Mouse (Mus musculus): ENCODE data around the gene Chst15.

Gene Chst15

DNA sequence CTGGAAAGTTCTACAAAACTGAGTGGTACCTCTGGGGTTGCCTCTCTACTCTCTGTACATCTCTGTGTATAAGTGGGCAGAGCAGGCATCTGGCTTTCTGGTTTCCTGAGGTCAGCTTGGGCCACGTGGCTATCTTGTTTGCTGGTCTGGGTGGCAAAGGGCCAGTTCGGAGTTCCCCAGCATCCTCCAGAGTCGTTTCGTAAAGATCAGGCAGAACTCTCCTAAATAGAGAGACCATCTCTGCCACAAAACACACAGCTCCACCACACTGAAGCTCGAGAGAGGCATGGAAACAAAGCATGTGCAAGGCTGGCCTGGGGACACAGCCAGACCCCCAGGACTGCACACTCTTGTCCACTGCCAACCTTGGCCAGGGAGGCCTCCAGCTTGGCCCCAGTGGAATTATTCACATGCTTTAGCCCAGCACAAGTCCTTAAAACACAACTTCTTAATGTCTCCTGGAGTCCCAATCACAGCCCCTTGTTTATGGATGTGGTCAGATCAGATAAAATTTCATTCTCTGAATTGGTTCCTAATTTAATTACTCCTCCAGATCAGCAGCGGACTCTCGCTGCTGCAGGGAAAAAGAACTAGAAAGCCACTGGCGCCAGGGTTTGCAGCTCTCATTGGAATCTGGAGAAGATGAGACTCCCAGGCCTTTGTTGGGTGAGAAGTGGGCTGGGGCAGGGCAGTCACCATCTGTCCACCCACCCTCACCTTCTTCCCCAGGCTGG lies 14.4 kb downstream of the Chst15 start:
- no peak for DNase-seq (ENCODE audit: extremely low spot score, low spot score)

DNA sequence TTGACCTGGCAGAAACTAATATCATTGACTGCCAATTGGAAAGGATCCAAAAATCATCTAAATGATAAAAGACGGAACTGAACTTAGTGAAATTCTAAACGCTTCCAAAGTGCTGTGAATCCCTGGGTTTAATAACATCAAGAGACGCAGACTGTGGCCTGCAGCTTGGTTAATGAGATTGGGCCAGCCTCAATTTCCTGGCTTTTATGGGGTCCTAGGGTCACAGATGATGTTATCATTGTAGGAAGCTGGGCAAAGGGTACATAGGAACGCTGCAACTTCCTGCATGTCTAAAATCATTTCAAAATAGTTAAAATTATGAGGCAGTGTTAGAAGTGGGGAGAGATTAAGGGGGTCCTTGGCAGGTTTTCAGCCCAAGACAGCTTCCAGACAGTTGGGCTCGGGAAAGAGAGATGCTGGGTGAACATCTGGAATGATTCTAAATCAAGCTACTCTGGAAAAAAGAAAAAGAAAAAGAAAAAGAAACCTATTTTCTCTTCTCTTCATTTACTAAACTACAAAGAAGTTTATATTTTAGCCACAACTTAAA lies 17.3 kb downstream of the Chst15 start:
- no peak for DNase-seq (ENCODE audit: extremely low spot score, low spot score)

DNA sequence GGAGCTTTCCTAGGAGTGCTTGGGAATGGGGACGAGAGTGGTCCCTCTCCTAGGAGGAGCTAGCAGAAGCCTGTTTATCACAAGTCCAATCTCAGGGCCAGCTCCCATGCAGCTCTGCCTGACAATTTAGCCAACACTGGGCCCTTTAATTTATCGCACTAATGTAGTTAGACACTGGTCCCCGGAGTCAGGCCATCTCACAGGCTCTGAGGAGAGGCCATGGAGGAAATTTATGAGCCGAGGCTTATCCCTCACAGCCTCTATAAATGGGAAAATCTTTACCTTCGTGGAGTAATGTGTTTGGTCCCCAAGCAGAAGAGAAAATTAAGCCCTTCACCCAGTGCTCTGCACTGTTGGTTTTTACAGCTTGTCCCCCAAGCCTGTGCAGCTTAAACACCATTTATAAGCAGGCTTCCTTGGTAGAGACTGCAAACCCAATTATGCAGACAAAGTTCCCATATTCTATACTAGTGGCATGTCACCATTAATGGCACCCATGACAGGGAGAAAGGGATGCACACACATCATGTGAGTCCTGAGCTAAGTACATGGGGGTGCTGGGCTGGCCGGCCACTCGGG lies 18.5 kb downstream of the Chst15 start:
- DNase-seq (ENCODE audit: extremely low spot score, low spot score), result no peak

DNA sequence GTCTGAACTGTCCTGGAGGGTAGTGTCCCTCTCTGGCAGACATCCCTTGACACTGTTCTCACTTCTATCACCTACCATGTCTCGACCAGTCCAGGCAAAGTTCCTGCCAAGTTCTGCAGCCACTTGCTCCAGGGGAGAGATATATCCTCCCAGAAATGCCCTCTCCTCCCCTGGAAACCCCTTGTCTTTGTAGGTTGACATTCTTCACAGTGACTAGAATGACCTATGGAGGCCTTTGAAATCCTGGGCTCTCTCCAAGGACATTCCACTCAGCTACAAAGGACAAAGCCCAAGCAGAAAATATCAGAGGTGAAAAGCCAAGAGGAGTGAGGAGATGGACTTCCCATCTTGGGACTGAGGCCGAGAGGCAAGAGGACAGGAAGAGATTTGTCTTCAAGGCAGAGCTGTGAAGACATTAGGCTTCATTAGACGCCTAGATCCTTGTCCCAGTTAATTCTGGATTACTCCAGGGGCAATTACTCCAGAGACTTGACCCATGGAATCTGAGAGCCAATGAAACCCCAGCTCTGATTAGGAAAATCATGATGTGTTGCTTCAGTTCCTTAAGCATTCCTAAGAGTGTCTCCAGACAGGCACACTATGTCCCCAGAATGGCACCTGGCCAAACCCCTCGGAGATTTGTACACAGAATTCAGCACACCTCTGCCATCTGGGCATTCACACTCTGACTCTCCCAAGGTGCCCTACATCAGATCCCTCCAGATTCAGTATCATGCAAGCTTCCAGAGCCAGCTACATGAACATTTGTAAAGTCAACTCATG lies 20.2 kb downstream of the Chst15 start:
- DNase-seq (ENCODE audit: extremely low spot score, low spot score), result no peak

DNA sequence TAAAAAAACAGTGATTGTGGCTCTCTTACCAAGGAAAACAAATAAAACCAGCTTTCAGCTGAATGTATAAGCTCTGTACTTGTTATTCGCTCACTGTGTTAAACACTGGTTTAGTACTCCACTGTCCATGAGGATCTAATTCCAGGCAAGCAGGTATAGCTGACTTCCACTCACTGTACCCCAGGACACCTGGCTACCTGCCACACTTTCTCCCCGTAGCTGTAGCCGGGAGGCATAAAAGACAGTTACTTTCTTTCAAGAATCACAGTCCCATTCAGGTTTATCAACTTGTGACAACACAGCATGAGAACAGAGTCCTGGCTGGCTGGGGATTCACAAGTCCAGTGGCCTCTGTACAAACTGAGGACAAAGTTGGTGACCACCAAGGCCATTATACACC lies 20.9 kb downstream of the Chst15 start:
- DNase-seq (ENCODE audit: extremely low spot score, low spot score), result no peak

DNA sequence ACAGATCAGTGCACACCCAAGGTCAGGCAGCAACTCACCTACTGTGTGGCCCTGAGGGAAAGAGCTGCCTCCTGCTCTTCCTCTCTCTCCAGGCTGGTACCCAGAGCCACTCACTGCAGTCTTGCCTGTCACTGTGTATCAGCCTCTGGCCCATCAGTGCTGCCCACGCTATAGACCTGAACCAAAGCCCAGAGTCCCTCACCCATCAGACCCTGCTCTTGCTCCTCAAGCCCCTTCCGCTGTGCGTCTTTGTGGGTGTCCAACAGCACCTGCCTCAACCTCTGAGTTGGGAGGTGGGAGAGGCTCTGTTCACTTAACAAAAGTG lies 29.7 kb downstream of the Chst15 start:
- DNase-seq (ENCODE audit: extremely low spot score, low spot score), result no peak

DNA sequence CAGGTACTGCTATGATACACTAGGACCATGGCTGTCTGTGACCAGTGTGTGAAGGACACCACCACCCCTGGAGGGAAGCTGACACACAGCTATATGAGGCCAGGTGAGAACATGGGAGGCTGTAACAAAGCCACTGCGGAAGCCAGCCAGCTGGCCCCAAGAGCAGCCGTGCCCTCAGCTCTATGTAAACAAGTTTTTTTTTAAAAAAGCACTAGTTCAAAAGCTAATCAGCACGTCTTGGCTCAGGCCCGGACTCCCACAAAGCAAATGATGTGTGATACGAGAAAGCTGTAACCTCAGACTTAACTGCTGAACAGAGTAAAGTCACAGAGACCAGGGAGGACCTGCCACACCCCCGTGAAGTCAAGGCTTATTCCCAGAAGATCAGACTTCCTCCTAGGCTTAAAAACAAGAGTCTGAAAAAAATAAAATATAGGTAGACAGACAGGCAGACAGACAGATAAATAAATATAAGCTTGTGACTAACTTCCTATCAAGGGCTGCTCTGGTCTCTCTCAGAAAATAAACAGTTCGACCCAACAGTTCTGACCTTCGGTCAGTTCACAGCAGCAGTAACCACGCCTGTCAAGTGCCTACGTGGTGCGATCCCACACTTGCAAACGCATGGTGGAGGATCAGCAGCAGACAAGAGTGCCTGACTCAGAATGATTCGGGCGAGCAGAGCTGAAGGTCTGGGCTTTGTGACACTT lies 30.2 kb downstream of the Chst15 start:
- DNase-seq (ENCODE audit: extremely low spot score, low spot score), result no peak

DNA sequence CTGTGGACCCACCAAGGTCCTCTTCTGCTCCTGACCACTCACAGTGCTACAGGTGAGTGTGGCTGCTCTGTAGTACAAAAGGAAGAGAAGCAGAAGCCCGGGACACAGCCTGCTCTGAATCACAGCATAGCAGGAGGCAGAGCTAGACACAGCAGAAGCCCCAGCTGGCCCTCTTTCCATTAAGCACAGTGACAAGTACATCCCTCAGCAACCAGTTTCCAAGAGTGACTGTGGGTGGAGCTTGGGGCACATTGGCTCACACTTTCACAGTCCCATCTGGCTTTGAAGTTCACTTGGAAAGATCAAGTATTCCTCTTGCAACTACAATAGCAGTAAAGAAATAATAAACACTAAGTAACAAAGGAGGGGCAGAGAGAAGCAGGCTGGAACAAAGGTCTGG lies 32.2 kb downstream of the Chst15 start:
- no peak for DNase-seq (ENCODE audit: extremely low spot score, low spot score)

DNA sequence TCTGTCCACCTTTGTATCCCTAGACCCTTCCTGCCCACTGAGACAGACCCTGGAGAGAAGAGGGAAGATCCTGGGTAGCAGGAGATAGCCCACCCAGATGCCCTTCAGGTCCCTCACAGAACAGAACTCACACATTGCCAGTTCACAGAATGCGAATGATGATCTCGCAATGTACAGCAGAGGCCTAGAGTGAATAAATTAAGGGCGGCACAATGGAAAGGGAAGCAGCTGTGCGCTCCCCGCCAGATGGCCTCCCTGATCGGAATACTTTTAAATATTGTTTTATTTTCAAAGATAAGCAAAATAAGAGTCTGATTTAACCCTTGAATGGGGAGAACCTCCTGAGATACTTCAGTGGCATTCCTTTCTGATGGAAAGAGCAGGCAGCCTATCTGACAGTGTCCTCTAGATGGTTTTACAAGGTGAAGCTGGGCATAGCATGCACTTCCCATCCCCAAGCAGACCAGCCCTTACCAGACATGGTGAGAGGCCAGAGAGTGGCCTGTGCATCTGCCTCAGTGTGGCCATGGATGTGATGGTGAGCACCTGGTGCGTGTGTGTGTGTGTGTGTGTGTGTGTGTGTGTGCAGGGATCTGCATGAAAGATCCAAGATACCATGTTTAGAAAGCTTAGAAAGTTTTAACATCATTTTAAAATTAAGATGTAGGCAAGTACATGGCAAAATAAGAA lies 32.8 kb downstream of the Chst15 start:
- no peak for DNase-seq (ENCODE audit: extremely low spot score, low spot score)

DNA sequence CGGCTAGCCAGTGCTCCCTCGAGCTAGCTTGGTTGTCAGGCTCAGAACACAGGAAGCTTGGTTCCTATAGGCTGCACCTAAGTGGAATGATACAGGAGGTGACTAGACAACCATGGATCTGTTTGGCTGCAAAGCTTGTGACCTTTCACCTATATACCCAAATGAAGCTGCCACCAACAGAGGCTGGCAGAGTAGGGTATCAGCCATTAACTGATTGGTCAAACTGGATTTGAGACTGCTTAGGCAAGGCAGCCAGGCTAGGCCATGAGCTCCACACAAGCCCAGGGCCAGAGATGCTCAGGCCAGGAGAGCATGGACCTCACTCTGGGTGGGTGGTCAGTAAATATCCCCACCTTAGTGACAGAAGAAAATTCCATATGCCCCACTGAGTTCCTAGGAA lies 34.5 kb downstream of the Chst15 start:
- no peak for DNase-seq (ENCODE audit: extremely low spot score, low spot score)

DNA sequence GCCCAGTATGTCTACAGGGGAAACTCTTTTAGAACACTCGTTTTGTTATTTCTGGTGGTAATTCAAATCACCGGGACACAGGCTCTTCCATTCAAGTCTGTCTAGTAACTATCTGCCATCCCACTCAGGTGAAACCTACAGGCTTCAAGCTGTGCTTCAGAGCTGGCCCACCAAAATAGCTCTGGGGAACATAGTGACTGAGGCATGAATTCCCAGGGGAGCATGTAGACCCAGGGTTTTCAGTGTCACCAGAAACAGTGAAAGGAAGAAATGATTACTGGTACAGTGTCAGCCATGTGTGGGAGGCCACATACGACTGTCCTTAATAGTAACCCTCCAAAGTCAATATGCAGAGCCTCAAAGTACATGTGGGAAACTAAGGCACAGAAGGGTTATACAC lies 34.9 kb downstream of the Chst15 start:
- DNase-seq (ENCODE audit: extremely low spot score, low spot score), result no peak

DNA sequence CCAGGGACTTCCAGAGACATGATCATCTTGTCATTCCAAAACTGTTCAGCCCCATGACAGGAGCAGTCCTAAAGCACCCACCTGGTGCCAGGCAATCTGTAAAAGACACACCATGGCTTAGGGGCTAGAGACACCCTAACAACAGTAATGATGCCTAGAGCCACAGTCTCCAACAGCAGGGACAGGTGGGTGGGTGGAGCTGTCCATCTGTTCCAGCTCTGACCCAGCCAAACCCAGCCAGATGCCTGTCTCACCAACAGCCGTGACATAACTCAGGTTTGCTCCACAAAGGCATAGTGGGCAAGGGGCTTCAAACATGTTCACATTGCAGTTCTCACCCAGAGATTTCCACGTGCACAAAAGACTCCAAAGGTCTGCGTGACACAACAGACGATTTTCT lies 35.3 kb downstream of the Chst15 start:
- no peak for DNase-seq (ENCODE audit: extremely low spot score, low spot score)

DNA sequence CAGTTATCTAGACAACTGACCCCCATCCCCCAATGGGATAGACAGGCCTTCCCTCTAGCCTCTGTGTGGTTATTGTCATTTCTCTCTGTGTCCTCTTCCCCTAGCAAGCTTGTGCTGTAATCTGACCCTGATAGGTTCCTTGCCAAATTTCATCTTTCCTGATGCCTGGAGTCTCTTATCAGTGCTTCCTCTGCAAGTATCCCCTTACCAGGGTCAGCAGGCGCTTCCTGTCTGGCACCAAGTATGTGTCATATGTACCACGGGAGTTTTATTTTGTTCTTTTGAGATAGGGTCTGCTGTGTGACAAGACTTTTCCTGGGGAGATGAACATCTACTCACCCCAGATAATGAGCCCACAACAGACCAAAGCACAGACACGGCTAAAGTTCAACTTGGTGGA lies 38.4 kb downstream of the Chst15 start:
- DNase-seq (ENCODE audit: extremely low spot score, low spot score), result no peak

DNA sequence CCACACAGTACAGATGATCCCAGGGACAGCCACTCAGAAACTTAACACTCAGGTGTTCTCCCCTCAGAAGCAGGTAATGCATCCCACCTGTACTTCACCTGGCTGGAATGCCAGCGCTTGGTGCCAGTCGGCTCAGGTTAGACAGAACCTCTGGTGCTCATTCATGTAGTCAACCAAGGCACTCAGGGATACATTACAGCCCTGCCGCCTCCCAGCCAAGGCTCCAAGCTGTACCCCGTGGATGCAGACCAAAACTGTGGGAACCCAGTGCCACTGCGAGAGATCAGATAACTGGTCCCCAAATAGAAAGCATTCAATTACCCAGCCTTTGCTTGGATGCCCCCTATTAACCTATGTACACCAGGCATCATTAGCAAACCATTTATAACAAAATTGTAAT lies 40.7 kb downstream of the Chst15 start:
- no peak for DNase-seq (ENCODE audit: extremely low spot score, low spot score)

DNA sequence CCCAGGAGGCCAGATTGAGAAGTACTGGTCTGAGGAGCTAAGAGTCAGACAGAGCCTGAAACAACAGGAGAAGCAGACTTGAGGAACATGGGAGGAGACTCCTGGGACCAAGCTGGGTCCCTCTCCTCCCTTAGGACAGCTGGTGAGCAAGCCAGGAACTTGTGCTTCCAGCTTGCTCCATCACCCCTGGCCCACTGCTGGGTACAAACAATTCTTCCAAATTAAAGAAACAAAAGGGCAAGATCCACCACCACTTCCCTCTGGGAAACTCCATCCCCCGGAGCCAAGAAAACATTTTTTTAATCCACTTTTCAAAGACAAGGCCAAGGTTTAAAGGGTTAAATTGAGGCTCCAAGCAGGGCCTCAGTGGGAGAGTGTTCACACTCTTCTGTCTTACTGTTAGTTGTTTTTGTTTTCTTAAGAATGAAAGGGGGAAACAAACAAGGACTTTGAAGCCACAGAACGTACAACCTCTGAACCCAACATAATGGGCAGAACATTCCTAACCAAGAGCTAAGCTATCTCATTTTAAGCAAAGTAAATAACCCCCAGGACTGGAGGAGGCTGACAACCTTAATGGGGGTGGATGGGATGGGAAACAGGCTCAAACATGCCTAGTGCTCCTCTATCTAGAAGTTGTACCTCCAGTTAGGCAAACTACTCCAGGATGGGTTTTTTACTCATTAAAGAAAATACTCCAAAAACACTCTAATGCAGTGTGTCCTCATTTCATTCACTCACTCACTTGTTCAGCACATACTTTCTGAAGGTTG lies 43.1 kb downstream of the Chst15 start:
- no peak for DNase-seq (ENCODE audit: extremely low spot score, low spot score)

DNA sequence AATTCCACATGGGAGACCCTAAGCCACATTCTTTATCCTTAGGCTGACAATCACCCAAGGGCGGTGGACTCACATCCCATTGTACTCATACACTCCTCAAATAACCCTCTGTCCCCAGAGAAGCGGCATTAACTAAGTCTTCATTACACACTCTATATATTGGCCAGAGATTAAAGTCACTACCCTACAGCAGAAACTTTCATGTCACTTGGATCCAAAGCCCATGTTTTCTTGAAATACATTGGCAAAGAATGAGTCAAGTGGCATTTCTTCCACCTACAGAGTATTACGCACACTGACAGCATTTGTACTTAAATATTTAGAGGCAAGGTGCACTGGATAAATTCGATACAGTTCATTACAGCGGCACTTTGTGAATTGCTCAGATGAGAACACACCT lies 44.0 kb downstream of the Chst15 start:
- DNase-seq (ENCODE audit: extremely low spot score, low spot score), result no peak

DNA sequence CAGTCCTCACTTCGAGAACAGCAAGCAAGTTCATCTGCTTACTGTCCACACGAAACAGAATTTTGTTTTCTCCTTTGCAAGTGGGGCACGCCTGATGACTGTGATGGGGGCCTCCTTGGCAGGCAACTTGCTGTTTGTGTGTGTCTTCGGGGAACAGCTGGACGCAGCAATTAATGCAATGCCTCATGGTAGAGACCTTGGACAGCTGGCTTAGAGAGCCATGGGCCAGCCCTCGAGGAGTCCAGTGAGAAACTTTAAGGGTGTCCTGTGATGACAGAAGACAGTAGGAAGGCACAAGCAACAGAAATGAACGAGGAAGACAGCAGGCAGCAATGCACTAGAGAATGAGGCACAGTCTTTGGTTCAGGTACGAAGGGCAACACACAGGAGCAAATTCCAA lies 46.7 kb downstream of the Chst15 start:
- no peak for DNase-seq (ENCODE audit: extremely low spot score, low spot score)

DNA sequence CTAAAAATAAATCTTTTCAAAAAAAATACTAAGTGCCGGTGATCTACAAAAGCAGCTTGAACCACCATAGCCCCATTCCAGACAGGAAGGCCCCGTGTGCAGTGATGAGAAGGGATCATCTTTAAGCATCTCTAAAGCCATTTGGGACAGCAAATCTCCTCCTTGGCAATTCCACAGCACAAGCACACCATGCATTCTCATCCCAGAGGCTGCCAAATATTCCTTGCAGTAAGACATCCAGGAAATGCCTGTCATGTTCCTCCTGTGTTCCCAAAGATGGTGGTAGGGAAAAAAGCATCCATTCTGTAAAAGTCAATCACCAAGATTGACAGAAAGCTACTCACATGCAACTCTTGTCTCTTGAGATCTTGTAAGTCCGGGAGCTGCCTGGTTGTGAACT lies 47.4 kb downstream of the Chst15 start:
- DNase-seq (ENCODE audit: extremely low spot score, low spot score), result no peak

DNA sequence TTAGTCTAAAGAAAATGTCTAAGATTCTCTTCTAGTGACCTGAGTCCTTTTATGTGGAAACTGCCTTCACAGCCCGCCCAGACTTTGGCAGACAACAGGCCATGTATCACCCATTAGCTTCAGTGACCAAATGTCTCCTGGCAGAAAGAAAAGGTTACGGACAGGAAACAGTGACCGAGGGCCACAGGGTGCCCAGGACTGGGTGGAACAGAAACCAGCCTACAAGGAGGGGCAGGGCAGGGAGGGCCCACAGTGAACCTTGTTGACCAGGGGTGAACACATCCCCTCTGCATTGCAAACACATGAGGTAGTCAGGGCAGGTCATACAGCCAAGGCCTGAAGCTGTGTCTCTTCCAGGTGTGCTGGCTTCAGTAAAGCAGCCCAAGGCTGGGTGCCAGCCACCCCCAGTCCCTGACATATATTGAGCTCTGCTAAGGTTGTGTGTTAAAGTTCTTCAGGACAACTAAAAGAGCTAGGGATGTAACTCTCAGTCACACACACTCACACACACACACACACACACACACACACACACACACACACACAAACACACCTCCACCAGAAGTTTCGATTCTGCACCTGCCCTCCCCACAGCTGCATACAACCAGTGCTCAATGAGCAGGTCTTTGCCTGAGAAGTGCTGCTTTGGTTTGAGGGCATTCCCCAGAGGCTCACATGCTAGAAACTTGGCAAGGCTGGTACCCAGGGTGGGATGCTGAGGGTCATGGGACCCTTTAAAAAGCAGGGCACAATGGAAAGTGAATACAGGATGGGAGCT lies 49.1 kb downstream of the Chst15 start:
- DNase-seq (ENCODE audit: extremely low spot score, low spot score), result no peak

DNA sequence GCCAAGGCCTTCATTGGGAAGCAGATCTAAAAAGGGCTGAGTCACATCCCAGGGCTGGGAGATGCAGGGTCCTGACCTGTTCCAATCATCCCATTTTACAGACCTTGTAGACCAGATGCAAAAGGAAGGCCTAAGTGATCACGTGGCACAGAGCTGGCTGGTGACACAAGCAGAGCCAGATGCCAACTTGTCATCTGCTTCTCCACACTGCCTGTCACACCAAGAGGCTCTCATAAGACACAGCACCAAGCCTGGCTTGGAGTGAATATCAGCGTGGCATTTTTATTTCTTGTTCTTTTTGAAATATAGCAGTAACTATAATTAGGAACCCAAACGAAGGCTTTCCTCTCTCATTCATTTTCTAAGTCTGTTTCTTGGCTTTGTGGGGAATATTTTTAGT lies 52.3 kb downstream of the Chst15 start:
- no peak for DNase-seq (ENCODE audit: extremely low spot score, low spot score)
